In genomic region chr9:43240594-43240900, GRCm38 (mm10) we compare ENCODE assay signal across 10 mouse cellular contexts. TPM values are rescaled to one million over a fixed set of nuclear protein-coding genes. Genes with fewer than 3 reads are reported as not detected.
A peak's percentile ranks its signal among the peaks of the same experiment; 100 is the strongest.
DNase-seq lines count a peak whose midpoint lies in the region; ATAC-seq and TF ChIP-seq lines count a peak whose summit lies in the region.
"Had no signal": no experiment of that assay in that cellular context is flagged by ENCODE, and none has a peak within 500 bp of the region (broad histone marks: within the 10 kb centered on the region; RNA-seq: fewer than 3 reads in every experiment).

No protein-coding gene starts in this region.

- no peaks in the 10 kb centered on the region for H3K9me3 ChIP-seq in heart, embryonic 13.5 days
- no peaks in the 10 kb centered on the region for H3K9me3 ChIP-seq in embryonic facial prominence, embryonic 11.5 days (replicated peaks; ENCODE audit: control insufficient read depth, low read length)
- H3K9me3 ChIP-seq in hindbrain, embryonic 13.5 days = no peaks in the 10 kb centered on the region
- H3K9me3 ChIP-seq in liver, postnatal 0 days (ENCODE audit: low read length) = no peaks in the 10 kb centered on the region

- H3K36me3 ChIP-seq in heart, embryonic 13.5 days = peaks cover 4% of the 10 kb centered on the region; the same call in 1 of the 2 replicates
- H3K36me3 ChIP-seq in embryonic facial prominence, embryonic 11.5 days (replicated peaks; ENCODE audit: control insufficient read depth, insufficient read depth, low read depth, low read length) = no peaks in the 10 kb centered on the region
- no peaks in the 10 kb centered on the region for H3K36me3 ChIP-seq in hindbrain, embryonic 13.5 days
- 0 out of 2 replicates have a peak, but pooled peaks cover 3% of the 10 kb centered on the region for H3K36me3 ChIP-seq in liver, postnatal 0 days (replicated peaks; ENCODE audit: insufficient read depth, low read length)

- H3K4me3 ChIP-seq in heart, embryonic 13.5 days = peak overlapping the region; percentile 92
- no peak overlapping the region for H3K4me3 ChIP-seq in embryonic facial prominence, embryonic 11.5 days (ENCODE audit: low read depth, low read length)
- H3K4me3 ChIP-seq in hindbrain, embryonic 13.5 days = peak overlapping the region; percentile 53; the same call in 1 of the 2 replicates
- no peak overlapping the region for H3K4me3 ChIP-seq in liver, postnatal 0 days (ENCODE audit: low read depth, low read length)

- 32% methylated on average over 2 of the region's 2 CpGs for WGBS in heart, embryonic 13.5 days
- WGBS in embryonic facial prominence, embryonic 11.5 days = 45% methylated on average over 2 of the region's 2 CpGs
- WGBS in hindbrain, embryonic 13.5 days = 53% methylated on average over 2 of the region's 2 CpGs
- WGBS in liver, postnatal 0 days (ENCODE audit: insufficient replicate concordance) = 49% methylated on average over 2 of the region's 2 CpGs

- TF ChIP-seq EP300 in liver, postnatal 0 days (IDR thresholded peaks at IDR 0.05; ENCODE audit: low read depth) = no peak

- no peak; the same call in 1 of the 2 replicates for ATAC-seq in heart, embryonic 13.5 days (ENCODE audit: extremely low read depth, insufficient number of reproducible peaks, low FRiP score, low TSS enrichment)
- no peak for ATAC-seq in embryonic facial prominence, embryonic 11.5 days (replicated peaks; ENCODE audit: insufficient number of reproducible peaks, low FRiP score, low TSS enrichment, low read depth)
- no peak for ATAC-seq in hindbrain, embryonic 13.5 days (ENCODE audit: low FRiP score)
- no peak for ATAC-seq in liver, postnatal 0 days

- peak overlapping the region; percentile 75 for H3K4me2 ChIP-seq in heart, embryonic 13.5 days
- H3K4me2 ChIP-seq in embryonic facial prominence, embryonic 11.5 days (ENCODE audit: low read depth, low read length) = peak overlapping the region; percentile 79
- H3K4me2 ChIP-seq in hindbrain, embryonic 13.5 days = peak overlapping the region; percentile 74
- H3K4me2 ChIP-seq in liver, postnatal 0 days (ENCODE audit: low read depth, low read length) = peak overlapping the region; percentile 81

- H3K27ac ChIP-seq in heart, embryonic 13.5 days (replicated peaks) = peak overlapping the region; percentile 89
- peak overlapping the region; percentile 88 for H3K27ac ChIP-seq in embryonic facial prominence, embryonic 11.5 days (replicated peaks; ENCODE audit: low read depth, low read length)
- peak overlapping the region; percentile 52; the same call in 1 of the 2 replicates for H3K27ac ChIP-seq in hindbrain, embryonic 13.5 days
- H3K27ac ChIP-seq in liver, postnatal 0 days (ENCODE audit: low read depth) = peak overlapping the region; percentile 92

- peak overlapping the region; percentile 93 for H3K9ac ChIP-seq in heart, embryonic 13.5 days
- H3K9ac ChIP-seq in embryonic facial prominence, embryonic 11.5 days (replicated peaks; ENCODE audit: low read length) = peak overlapping the region; percentile 86
- peak overlapping the region; percentile 76; the same call in 1 of the 2 replicates for H3K9ac ChIP-seq in hindbrain, embryonic 13.5 days
- H3K9ac ChIP-seq in liver, postnatal 0 days (replicated peaks) = peak overlapping the region; percentile 90; the same call in 1 of the 2 replicates

- no peak for DNase-seq in heart, postnatal 14 days
- no peak for DNase-seq in embryonic facial prominence, embryonic 11.5 days (ENCODE audit: low spot score)
- DNase-seq in liver, postnatal 0 days = no peak
- DNase-seq in yolk sac, embryonic 10.5 days (ENCODE audit: low spot score) = no peak
- DNase-seq in cerebellum, postnatal 36 days = no peak
- no peak for DNase-seq in adrenal gland, adult 18-20 months (ENCODE audit: low spot score in 2 of 2)
- DNase-seq: kidney, adult 9 months had no signal

- H3K4me1 ChIP-seq in heart, embryonic 13.5 days = peaks cover 46% of the 10 kb centered on the region
- peaks cover 5% of the 10 kb centered on the region for H3K4me1 ChIP-seq in embryonic facial prominence, embryonic 11.5 days (ENCODE audit: control insufficient read depth, insufficient read depth, low read length)
- peaks cover 23% of the 10 kb centered on the region for H3K4me1 ChIP-seq in hindbrain, embryonic 13.5 days (replicated peaks)
- H3K4me1 ChIP-seq in liver, postnatal 0 days (ENCODE audit: insufficient read depth) = peaks cover 53% of the 10 kb centered on the region

- H3K27me3 ChIP-seq in heart, embryonic 13.5 days (replicated peaks) = no peaks in the 10 kb centered on the region
- H3K27me3 ChIP-seq in embryonic facial prominence, embryonic 11.5 days (ENCODE audit: control insufficient read depth, insufficient read depth, low read length) = no peaks in the 10 kb centered on the region; the same call in 1 of the 2 replicates
- peaks cover 65% of the 10 kb centered on the region for H3K27me3 ChIP-seq in hindbrain, embryonic 13.5 days
- no peaks in the 10 kb centered on the region for H3K27me3 ChIP-seq in liver, postnatal 0 days (ENCODE audit: insufficient read depth, low read length)

- intact Hi-C loops in heart, postnatal 14 days (cut with DNase I) = no loop called here

- TF ChIP-seq CTCF in liver, postnatal 0 days (IDR thresholded peaks at IDR 0.05; ENCODE audit: low read depth) = no peak

RNA-seq across cellular contexts. Expression of gene Oaf, which starts 0.8 kb away (rescaled TPM):
- 28.0 and 29.7 TPM in 2 replicates for polyA plus RNA-seq in heart, embryonic 13.5 days (2015; fragmentation: Nextera tagmentation; extraction: Ambion mirVana)
- 10 to 100 TPM; 13.0 to 14.9 TPM for total RNA-seq in heart, postnatal 14 days (2021)
- 73.3 and 73.5 TPM in 2 replicates for polyA plus RNA-seq in embryonic facial prominence, embryonic 11.5 days (2014; fragmentation: Nextera tagmentation; extraction: Ambion mirVana)
- polyA plus RNA-seq in hindbrain, embryonic 13.5 days (2015; fragmentation: Nextera tagmentation; extraction: Ambion mirVana) = 11.3 and 12.6 TPM in 2 replicates
- polyA plus RNA-seq in liver, postnatal 0 days (2015; fragmentation: Nextera tagmentation; extraction: Ambion mirVana) = 59.3 and 70.0 TPM in 2 replicates
- total RNA-seq in adrenal gland, adult 18-20 months (2021) = 10 to 100 TPM in 1 of 2 experiments, 1 to 10 TPM in 1; 9.9 to 38.0 TPM

RNA-seq across cellular contexts. Expression of gene Pou2f3, which starts 30.4 kb away (rescaled TPM):
- polyA plus RNA-seq in heart, embryonic 13.5 days (2015; fragmentation: Nextera tagmentation; extraction: Ambion mirVana) = not detected in 2 replicates
- total RNA-seq in heart, postnatal 14 days (2021) = not detected
- 0.11 TPM in 1 of 2 replicates, not detected in the other for polyA plus RNA-seq in embryonic facial prominence, embryonic 11.5 days (2014; fragmentation: Nextera tagmentation; extraction: Ambion mirVana)
- 0.12 TPM in 1 of 2 replicates, not detected in the other for polyA plus RNA-seq in hindbrain, embryonic 13.5 days (2015; fragmentation: Nextera tagmentation; extraction: Ambion mirVana)
- 0.05 TPM in 1 of 2 replicates, not detected in the other for polyA plus RNA-seq in liver, postnatal 0 days (2015; fragmentation: Nextera tagmentation; extraction: Ambion mirVana)
- under 1 TPM; 0.20 to 0.22 TPM for total RNA-seq in adrenal gland, adult 18-20 months (2021)
- total RNA-seq: adrenal gland, postnatal 10 days had no signal

Comparison
In these comparisons a context has a peak if more than half of its experiments do, and no peak if none do; other contexts are left out.
1. H3K4me3 ChIP-seq: peak in heart, embryonic 13.5 days (single experiment) and hindbrain, embryonic 13.5 days (single experiment); none in embryonic facial prominence, embryonic 11.5 days (single experiment) and liver, postnatal 0 days (single experiment).
2. Peak in every context shown above with its lines, with median percentiles within 50 percentile points of each other: H3K27ac ChIP-seq, H3K4me2 ChIP-seq and H3K9ac ChIP-seq.